Mouse (Mus musculus) spleen, adult 18-20 months (tissue): ENCODE measurements at regions not wholly inside any gene's neighbourhood (a gene's known extent, or its start where the extent isn't known, plus 50 kb on each side); places are given as distances from the start of the nearest gene placed in this dataset.
A peak's percentile ranks its signal among the peaks of the same experiment; 100 is the strongest.

Source experiments
- DNase-seq, 2 experiments: peaks; one replicate each; pipeline ENCODE4 v3.0.0; 2022; ENCODE audit warnings: mixed read lengths in 2 of 2

DNA sequence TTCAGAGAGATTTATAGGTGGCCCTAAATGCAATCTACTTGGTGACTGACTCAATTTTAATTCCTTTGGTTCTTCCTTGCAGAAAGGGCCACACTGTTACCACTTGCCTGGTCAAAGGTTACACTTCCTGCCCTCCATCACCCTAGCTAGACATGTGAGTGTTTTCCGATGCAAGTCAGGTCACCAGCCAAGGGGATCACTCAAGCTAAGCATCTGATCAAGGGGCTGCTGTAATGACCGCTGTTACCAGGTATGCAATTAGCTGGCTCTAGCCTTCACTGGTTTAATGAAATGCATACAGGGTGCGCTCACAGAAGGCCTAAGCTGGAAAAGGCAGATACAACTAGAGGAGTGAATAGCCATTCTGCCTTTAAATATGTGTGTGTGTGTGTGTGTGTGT is 105.1 kb downstream of the Mtx2 start:
- no peak for DNase-seq

DNA sequence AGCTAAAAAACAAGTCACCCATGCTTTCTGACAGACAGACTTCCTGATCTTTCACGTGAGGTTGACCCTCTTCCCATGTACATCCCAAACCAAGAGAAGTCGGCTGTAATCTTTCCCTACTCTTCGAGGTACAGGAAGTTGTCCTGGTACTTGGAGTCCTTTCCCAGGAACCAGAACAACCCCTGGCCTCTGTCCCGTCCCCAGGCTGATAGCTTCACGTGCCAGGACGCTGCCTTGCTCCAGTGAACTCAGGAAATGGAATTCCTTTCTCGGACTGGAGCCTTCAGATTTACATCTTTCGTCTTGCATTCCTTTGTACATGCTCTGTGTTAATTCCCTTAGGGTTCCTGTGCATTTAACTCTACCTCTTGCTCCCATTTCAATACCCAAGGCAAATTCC is 107.6 kb downstream of the Mtx2 start:
- DNase-seq, result no peak

DNA sequence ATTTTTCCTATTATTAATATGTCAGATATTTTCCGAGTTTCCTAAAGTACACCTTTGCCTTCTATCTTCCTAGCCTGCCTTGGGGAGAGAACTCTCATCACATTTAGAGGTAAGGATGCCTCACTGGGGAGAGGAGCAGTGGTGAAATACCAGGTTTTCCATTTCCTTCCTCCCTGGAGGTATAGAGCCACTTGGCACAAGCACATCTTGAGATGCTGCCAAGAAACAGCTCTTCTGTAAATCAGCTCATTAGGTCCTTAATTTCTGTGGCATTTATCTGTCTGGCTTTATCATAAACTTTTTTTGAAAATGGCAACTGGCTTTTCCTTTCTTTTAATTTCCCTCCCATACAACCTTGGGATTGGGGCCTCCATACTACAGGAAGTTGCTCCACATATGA is 108.2 kb downstream of the Mtx2 start:
- no peak for DNase-seq

DNA sequence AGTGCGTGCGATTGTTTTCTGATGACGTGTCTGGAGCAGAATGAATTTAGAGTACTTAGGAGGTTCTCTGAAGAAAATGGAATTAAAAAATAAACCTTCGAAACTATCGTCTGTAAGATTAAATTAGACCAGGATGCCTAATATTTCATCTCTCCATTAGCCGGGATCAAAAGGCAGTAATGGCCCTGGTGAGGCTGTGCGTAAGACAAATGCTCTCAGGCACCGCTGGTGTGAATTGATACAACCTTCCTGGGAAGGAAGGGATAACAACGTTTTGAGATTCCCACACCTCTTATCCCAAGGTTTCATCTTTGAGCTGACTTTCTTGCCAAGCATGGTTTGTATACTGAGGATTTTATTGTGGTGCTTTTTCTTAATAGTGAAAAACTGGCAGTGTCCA is 113.1 kb downstream of the Mtx2 start:
- DNase-seq, result no peak

DNA sequence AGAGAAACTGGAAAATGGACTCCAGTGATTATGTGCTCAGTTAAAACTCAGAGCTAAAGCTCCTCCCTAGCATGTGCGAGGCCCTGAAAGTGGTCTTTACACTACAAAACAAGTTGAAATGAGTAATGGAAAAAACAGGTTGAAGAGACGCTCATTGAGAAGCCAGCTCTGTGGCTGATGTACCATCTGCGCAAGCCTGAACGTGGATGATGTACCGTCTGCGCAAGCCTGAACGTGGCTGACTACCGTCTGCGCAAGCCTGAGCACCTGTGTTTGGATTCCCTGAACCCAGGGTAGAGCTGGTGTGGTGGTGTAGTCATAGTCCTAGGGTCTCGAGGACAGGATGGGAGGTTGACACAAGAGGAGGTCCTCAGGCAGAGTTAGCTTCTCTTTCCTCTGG is 116.4 kb downstream of the Mtx2 start:
- no peak for DNase-seq

DNA sequence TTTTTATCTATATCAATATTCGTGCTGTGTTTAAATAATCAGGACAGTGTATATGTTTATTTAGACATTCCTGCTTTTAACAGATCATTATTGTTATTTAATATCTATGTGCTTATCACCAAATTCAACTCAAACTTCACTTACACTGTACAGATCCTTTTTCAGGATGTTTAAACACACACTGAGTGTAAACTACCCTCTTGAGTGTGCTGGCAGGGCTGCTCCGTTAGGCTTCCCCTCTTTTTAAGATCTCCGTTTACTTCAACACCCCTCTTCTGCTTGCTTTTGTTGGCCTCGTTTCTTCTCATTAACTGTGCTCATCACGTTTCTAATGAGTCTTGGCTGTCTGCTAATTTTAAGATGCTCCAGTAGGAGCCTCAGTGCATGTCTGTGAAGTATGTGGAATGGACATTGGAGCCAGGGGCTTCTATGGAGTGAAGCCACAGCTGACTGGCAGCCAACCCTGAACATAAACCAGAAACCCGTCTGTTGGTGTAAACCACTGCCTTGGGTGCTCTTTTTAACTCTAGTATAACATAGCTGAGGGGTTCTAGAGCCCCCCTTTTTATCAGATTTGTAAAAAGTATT is 117.1 kb downstream of the Mtx2 start:
- no peak for DNase-seq

DNA sequence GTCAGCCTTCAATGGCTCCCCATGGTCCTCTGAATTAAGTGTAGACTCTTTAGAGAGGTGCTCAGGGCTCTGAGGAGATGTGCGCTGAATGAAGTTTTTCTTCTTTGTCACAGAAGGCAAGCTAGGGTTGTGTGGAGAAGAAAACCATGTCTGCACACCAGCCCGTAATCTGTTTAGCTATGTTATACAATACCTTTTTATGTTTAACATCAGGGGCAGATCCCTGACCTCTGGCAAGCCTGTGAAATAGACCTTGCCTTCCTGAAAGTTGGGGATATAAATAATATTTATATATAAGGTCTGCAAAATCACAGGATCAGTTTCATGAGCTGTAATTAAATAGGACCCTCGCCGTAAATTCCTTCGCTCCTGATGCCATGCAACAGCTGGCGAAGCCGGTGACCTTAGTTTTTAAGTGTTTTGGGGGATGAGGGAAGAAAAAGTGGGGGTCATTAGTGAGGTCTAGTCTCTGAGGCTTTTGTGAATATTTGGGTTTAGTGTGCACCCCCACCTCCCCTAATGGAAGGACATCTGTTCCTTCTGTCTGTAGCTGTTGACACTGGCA is 119.7 kb downstream of the Mtx2 start:
- no peak for DNase-seq

DNA sequence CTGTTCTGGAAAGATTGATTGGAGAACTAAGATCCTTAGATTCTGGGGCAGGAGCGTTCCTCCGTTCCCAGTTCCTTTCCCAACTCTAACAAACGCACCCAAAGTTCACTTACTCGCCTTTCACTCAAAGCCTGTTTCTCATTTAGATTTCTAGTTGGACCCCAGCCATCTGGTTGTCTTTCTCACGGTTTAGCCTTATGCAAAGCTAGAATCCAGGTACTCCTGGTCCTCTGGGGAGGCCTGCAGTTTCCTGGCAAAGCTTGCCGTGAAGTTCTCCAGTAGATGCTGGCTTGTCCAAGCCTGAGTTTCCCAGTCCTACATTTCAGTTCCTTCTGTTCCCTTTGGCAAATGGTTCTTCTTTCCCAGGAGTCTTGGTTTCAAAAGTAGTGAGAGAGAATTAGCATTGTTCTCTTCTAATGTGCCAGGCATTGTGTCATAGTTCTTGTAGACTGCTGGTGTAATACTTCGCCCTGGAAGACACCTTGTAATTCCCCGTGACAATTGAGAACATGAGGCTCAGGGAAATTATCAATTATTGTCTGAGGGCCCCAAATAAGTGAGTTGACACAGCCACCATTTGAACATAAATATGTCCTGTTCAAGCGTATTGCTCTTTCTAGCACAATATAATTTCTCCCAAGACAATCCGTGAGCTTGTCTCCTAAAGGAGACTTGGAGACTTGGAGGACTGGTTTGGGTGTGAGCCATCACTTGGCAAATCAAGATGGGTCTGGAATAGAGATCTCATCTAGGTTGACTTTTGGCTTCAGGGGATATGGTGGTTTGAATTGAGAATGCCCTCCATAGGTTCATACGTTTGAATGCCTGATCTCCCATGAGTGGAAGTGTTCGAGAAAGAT is 126.0 kb downstream of the Mtx2 start:
- DNase-seq, result no peak

DNA sequence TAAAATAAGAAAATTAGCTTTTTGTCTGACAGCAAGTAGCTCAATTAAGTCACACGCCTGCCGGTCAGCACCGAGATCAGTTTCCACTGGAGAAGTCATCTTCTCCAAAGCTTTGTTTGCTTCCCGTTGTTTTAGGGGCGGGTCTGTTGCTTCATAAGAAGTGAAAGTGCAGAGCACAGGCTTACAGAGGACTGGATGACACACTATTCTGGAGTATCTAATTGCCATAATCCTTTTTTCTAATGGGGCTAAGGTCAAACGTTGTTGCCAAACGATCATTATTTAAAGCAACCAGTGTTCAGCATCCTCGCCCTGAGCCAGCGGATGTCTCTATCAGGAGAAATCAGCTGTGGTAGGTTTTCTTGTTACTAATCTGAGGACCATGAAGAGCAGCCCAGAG is 128.5 kb downstream of the Mtx2 start:
- DNase-seq, result no peak

DNA sequence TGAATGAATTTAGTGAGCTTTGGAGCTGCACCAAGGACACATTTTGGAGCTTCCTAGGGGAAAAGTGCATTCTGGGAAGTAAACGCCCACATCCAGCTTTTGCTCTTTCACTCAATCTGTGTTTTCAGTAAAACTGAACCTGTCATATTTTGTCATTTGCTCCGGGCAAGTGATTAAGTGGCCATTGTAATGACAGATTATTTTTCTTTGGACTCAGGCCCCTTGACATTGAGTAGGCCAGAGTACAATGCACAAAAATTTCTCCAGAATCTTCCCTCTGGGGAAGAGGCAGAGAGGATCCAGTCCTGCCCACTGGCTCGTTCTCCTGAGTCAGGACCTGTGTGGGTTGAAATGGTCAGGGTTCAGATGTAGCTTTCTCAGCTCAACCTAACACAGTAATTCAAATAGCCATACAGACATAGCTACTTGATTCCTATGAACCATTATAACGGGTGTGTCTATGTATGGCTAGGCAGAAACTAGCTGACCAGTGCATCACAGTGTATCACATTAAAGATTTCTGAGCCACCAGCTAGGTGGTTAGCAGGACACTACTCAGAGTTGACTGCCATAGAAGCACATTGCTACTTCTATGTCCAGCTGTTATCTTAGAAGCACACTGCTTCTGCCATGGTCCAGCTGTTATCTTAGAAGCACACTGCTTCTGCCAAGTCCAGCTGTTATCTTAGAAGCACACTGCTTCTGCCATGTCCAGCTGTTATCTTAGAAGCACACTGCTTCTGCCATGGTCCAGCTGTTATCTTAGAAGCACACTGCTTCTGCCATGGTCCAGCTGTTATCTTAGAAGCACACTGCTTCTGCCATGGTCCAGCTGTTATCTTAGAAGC is 129.9 kb downstream of the Mtx2 start:
- DNase-seq, result no peak

DNA sequence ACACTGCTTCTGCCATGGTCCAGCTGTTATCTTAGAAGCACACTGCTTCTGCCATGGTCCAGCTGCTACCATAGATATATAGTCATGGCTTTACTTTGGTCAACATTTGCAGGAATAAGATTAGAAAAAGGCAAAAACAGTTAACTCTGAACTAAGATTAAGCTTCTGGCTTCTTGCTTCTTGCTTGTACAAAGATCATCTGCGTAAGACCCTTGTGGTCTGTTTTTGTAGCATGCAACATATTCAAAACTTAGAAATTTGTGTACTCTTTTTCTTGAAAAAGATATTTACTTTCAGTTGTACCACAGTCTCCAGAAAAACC is 130.5 kb downstream of the Mtx2 start:
- no peak for DNase-seq

DNA sequence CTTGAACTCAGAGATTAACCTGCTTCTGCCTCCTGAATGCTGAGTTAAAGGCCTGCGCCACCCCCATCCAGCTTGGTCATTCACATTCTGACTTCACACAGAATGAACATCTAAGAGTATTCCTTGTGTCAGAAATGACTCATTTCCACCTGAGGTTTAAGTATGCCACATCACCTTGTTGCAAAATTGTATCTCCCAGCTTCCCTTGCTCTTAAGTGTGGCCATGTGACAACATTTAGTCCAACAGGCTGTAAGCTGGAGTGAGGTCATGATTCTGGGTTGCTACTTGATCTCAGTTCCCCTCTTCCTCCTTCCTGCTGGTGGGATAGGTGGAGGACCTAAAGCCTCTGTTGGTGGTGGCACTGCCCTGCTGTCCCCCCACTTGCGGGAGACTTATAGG is 131.0 kb downstream of the Mtx2 start:
- DNase-seq, result no peak

DNA sequence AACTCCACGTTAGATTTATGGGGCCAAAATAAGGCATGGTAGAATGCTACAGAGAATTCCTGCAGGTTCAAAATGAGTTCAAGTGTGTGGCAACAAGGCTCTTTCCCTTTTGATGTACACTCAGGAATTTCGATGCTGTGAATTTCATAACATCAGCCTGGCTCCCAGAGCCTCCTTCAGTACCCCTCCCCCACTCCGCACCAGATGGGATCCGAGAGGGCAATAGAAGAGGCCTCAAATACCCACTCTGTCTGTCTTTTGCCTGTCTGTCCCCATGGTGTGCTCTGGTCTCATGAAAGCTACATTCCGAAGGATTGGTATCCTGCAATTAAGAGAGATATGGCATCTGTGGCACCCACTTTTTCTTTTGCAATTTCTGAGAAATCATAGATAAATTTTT is 134.3 kb downstream of the Mtx2 start:
- DNase-seq, result no peak

DNA sequence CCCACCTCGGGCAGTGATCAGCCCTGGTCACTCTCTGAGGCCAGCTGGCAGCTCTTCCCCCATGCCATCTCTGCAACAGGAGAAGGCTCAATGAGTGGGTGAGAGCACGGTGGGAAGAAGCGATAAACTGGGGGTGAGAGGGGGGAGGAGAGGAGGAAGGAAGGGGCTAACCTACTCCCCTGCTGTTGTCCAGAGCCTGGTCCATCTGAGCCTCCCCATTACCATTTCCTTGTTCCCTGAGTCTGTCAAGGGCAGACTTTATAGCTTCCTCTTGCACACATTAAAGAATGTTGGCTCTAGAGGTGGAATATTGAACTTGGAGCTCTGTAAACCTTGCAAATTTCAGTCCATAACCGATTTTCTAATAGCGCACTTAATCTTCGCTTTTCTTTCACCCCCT is 136.8 kb downstream of the Mtx2 start:
- DNase-seq, result no peak

DNA sequence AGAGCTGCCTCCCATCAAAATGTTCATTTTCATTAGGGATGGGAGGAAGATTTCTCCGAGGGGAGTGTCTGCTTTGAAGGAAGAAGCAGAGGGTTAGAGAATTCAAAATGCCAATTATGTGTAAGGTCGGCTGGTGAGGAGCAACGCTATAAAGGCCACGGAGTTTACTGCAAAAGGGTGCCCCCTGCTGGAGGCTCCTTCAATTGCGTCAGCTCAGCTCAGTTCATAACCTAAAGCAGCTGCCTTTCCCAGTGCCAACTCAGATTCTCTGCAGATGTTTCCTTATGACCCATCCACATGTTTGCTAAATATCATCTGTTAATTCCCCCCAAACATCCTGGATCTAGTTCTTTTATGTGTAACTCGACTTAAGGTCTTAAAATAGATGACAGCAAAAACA is 138.8 kb downstream of the Mtx2 start:
- DNase-seq, result peak; percentile 29 to 70

DNA sequence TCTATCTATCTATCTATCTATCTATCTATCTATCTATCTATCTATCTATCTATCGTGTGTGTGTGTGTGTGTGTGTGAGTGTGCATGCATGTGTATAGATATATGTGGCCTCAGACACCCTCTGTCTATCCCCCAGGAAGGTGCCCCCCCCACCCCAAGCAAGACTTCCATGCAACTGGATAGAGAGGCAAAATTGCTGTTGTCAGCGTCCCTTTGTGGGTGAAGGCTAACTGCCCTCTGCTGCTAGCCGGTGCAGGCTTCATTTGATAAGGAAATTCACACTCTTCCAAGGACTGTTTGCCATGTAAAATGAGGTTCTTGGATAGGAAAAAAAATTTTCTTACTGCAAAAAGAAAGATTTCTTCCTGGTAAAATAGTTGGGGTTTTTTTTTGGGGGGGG is 139.4 kb downstream of the Mtx2 start:
- no peak for DNase-seq

DNA sequence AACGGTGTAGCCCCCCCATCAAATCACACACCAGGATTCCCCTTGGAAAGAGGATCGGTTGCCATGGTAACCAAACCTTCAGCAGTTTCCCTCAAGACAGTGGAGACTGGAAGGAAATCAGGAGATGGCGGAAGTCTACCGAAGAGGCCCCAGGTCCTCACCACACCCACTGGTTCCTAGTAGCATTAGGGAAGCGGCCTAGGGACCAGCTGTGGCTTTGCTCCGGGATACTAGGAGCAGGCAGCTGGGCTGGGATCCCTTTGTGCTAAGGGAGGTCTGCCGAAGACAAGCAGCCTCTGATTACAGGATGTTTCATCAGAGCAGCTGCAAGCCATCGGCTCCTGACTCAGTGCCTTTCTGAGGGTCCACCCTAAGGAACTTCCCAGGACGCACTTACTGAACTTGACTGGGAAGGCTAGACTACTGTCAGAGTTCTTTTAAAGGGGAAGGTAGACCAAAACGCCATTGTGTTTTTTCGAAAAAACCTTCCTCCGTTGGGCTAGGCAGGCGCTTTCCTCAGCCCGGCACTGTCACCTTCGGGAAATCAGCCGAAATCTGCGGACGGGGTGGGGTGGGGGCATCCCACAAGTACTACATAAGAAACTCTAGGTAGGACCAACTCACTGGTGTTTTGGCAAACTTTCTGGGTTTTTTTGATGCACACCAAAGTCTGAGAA is 139.9 kb downstream of the Mtx2 start:
- no peak for DNase-seq

DNA sequence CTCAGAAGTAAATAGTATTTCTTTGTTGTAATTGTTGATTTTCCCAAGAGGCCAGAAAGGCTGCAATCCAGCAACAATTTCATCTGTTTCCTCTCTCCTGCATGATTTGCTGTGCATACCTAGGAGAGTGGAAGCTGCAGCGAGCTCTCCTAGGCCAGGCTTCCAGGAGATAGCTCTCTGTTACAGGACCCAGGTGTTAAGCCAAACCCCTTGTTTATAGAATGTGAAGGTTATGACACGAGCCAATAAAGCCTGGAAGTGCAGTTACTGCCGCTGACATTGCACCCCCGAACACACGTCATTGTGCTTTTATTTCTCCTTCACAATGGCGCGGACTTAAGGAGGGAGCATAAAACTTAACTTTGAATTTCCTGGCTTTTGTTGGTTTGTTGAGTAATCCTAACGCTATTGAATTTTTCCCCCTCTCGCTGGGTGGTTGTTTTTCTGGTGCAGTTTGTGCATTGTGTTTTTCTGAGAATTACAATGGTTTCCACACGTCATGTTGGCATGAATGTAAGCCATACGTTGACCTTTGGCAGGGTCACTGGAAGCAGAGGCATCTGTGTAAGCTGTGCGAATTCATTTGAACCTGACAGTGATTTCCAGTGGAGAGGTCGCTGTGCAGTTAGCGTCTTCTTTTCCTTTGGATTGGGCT is 145.1 kb downstream of the Mtx2 start:
- DNase-seq, result no peak

DNA sequence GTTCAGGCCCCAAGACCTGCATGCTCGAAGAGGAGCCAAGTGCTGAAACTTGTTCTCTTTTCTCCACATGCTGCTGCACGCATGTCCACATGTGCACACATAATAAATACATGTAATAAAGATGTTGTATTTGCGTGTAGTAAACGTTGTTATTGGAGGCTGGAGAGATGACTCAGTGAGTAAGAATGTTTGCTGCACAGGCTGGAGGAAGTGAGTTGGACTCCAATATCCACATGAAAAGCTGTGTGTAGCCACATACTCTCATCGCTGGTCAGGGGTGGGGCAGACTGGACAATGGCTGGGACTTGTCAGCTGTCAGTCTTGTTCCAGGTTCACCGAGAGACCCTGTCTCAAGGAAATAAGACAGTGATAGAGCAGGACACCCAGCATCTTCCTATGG is 147.8 kb downstream of the Mtx2 start:
- no peak for DNase-seq

DNA sequence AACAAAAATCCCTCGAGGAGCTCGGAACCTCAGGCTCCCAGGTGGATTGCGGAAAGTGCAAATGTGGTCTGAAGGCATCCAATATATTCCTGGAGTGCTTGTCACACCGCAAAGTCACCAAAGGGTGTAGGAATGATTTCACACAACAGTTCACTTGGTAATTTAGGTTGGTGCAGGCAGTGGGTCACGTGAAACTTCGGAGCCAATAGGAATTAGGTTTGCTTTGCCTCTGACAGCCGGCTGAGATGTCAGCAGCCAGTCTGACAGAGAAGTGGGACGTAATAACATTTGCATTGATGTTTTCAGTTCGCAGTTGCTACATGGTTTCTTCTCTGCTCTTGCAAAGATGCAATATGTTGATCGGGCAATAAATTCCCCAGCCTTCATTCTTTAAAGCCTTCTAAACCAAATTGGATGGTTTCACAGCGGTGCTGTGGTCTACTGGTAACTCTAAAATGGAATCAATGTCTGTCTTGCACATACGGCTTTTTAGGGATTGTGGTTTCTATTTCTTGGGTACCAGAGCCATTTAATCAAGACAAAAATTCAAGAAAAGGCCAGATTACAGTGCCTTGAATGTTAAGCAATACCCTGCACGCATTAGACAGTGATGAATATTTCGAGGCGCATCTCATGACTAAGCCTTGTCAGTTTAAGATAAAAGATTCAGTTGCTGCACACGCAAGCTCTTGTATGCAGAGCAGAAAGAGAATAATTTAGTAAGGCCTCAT is 149.2 kb downstream of the Mtx2 start:
- DNase-seq, result no peak

DNA sequence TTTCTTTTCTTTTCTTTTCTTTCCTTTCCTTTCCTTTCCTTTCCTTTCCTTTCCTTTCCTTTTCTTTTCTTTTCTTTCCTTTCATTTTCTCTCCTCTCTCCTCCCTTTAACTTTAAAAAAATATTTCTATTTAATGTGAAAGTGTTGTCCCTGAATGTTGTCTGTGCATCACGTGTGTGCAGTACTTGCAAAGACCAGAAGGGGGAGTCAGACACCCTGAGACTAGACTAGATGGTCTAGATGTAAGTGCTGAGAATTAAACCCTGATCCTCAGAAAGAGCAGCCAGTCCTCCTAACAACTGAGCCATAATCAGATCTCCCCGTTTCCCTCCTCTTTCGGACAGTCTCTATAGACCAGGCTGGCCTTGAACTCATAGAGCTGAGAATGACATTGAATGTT is 151.7 kb downstream of the Mtx2 start:
- DNase-seq, result no peak

DNA sequence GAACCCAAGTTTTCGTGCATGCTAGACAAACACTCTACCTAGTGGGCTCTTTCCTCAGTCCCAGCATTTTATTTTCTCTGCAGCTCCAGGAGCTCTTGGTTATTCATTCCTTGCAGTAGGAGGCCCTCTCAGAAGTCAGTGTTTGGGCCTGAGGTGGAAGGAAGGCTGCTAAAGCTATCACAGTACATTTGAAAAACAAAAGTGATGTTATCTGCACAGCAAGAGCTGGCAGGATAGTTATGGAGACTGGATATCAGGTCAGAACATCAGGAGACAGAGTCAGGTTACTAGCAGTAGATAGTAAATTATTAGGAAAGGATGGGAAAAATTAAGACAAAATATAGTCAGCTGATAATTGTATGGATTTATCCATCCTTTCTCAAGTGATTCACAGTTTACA is 152.2 kb downstream of the Mtx2 start:
- DNase-seq, result no peak
